Mouse (Mus musculus) heart, adult 9 months (tissue): ENCODE results near the gene Il18r1.

Experiments
- DNase-seq, 2 experiments: peaks; one replicate each; pipeline ENCODE4 v3.0.0; 2022; ENCODE audit warnings: low spot score in 2 of 2

Gene Il18r1

GRCm38 (mm10) chr1:40465477-40466430 is at the start of gene Il18r1:
Gene Il18r1 (plus strand): TSS chr1:40465552.
- no peak for DNase-seq

GRCm38 (mm10) chr1:40417034-40417433 is 48.3 kb upstream of the Il18r1 start:
- no peak for DNase-seq

- no peak for DNase-seq
These were observed 46.8 kb upstream of the Il18r1 start for GRCm38 (mm10) chr1:40418512-40418911.

- DNase-seq: no peak
These were observed 41.5 kb upstream of the Il18r1 start for GRCm38 (mm10) chr1:40423892-40424291.

GRCm38 (mm10) chr1:40427270-40427669 is 38.1 kb upstream of the Il18r1 start:
- no peak for DNase-seq

DNA sequence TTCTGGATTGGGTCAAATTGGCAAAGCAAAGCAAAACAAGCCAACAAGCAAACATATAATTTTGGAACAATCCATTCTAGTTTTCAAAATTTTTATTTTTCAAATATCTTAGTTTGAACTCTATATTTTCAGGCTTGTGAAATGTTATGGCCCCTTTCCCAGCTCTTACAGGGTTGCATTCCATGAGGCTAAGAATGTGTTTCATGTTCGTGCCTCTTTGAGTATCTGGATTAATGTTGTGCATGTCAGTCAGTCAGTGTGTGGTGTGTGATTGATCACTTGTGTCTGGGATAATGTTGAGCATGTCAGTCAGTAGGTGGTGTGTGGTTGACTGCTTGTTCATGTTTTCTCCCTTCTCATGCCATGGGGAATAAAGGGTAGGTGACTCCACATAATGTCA is 37.5 kb upstream of the Il18r1 start:
- no peak for DNase-seq

DNA sequence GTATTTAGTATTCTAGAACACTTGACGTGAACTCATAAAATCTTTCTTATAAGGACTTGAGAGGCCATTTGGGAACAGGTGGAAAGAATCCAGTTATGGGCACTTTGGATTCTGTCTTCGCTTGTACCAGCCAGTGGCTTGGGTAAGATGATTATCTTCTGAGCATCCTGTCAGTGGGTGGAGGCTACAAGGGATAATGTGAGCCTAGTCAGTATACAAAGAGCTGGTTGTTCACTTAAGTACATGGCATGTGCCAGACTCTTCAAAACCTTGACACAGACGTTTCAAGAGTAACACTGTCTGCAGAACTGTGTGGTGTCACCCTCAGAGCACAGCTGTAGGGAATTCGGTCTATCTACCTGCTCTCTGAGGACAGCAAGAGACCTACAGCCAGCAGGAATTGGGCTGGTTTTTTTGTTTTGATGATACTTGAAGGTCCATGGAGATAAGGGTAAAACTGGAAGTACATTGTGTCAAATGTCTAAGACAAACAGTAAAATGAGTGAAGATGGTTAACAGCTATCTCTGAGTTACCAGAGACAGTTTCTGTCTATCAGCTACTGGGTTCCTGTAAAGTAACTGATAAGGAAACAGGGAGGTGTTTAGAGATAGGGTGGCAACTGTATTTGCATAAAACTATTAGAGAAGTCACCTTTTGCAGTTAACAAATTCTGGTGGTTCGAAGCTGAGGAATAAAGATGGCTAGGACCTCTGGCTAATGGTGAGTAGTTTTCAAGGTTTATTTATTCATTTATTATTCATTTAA is 36.3 kb upstream of the Il18r1 start, which contains the start of gene Il1rl1:
TSS of gene Il1rl1 (plus strand) at position 661 of the 766 bp plus-strand sequence.
- DNase-seq: no peak

DNA sequence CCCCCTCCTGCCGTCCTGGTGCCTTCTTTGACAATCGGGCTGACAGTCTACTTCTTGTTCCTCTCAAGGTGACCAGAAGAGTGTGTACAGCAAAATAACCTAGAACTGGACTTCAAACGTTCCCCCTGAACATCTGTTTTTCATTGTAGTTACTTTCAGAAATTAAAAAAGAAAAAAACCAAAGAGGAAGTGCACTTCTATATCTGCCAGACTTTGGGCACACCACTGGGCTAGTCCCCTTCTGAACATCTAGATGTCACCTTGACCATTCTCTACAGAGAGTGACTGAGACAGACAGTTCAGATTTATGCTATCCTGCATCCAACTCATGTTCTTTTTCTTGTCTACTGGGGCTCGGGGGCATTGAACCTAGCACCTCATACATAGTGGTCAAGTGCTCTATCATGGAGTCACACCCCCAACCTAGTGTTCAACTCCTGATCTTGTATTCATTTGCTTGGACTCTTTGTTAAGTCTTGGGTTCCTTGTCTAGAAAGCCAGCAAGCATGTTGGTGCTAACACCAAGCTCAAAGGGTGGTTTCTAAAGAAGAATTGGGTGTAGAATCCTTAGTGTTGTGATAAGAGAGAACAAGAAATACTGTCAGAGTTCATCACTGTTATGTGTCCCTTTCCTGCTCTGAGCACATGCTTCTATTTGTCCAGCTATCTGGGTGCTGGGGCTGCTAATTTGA is 35.1 kb upstream of the Il18r1 start:
- DNase-seq: no peak

- DNase-seq: no peak
These were observed 33.2 kb upstream of the Il18r1 start for GRCm38 (mm10) chr1:40432169-40432568.

DNA sequence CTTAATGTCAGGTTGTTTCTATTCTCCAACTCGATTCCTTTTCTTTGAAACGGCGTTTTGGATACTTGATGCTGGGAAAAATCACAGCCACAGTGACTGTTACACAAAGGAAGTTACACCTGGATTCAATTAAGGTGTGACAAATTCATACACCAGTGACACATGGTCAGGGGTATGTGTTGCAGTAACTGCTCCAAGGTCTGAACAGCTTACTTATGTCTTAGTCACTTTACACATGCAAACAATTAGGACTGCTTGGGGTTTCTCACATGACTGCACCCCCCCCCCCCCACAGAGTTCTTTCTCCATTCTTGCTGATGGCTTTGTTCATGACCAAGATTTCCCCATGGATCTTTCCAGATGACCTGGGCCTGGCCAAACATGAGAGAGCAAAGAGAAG is 29.4 kb upstream of the Il18r1 start:
- no peak for DNase-seq

DNA sequence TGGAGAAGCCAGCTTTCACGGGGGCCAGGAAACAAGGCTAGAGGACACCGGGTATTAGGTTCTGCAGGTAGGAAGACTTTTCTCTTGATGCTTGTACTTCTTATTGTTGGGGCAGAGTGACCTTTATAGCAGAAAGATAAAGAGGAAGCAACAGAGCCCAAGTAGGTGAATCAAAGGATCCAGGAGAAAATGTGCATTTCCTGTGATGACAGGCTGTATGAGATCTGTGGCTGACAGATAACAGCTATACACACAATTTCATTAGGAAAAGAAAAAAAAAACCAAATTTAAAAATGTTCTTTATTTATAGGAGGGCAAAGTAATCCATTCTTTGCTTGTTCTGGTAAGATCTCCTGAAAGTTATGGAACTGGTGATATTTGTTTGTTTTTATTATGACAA is 28.0 kb upstream of the Il18r1 start:
- no peak for DNase-seq

- DNase-seq: no peak
These were observed 25.8 kb upstream of the Il18r1 start for GRCm38 (mm10) chr1:40439504-40439903.

- peak in 1 of 2 experiments; percentile 15 for DNase-seq
These were observed 20.6 kb upstream of the Il18r1 start for GRCm38 (mm10) chr1:40444800-40445199.

GRCm38 (mm10) chr1:40467306-40467705 is 2.0 kb downstream of the Il18r1 start:
- DNase-seq: no peak

DNA sequence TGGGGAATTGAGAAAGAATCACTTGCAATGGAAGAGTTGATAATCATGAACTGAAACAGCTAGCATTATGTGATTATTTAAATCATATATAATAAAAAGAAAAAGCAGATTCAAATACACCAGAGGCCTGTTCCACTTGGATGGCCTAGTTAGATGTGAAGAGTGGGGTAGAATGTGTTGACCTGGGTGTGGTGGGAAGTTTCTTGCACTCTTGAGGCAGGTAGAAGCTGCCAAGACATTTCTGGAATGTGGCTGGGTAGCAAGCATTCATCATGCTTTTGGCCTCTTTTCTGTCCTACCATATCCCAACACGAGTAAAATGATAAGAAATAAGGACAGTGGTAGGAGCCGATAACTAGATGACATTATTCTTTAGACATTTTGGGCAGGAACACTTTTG is 3.5 kb downstream of the Il18r1 start:
- DNase-seq: no peak

DNA sequence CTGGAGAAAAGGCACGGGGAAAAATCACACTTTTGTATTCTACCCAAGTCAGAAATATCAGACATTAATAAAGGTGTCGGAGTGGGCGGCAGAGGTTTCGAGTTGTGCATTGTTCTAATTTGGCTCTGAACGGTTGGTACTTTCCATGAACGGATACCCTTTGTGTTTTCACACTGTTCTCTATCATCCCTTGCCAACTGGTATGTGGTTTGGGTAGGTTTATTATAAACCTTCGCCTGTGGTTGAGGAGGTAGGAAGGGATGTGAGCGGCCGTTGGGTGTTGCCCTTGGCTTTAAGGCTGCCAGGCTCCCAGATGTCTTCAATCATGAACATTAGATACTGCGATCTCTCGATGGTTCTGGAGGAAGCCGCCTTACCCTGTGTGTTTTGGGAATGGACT is 4.5 kb downstream of the Il18r1 start:
- DNase-seq: no peak

GRCm38 (mm10) chr1:40472401-40472800 is 7.0 kb downstream of the Il18r1 start:
- DNase-seq: peak in 1 of 2 experiments; percentile 35

DNA sequence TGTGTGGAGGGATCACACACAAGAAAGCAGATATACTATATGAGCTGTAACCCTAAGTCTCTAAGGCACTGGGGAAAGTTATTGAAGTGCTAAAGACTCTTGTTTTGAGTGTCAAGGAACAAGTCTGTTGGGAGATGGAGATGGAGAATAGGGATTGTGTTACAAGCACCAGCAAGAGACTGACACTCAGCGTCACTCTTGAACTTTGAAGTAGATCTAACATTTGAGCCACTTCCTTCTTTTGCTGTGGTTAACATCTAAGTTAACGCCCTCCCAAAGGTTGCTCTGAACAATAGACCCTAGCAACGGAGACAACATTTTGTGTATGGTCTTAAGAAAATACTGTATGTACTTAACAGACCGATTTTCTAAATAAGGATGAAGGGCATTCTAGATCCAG is 8.3 kb downstream of the Il18r1 start:
- no peak for DNase-seq

- DNase-seq: no peak
These were observed 9.0 kb downstream of the Il18r1 start for GRCm38 (mm10) chr1:40474336-40474735.

DNA sequence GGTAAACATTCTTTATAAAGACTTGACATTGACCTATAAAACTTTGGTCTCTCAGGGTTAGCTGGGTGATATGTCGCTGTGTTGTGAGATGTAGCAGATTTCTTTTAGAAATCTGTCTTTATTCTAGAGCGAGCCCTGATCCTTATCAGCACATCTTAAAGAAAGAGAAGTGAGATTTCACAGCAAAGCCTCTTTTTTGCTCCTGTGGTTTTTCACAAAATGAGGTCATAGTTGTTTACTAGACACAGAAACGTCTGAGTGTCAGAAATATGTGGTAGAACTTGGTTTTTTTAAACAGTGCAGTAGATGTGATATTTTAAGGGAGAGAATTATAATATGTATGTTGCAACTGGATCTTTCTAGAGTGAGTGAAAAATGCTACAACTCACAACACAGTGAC is 10.3 kb downstream of the Il18r1 start:
- DNase-seq: no peak

DNA sequence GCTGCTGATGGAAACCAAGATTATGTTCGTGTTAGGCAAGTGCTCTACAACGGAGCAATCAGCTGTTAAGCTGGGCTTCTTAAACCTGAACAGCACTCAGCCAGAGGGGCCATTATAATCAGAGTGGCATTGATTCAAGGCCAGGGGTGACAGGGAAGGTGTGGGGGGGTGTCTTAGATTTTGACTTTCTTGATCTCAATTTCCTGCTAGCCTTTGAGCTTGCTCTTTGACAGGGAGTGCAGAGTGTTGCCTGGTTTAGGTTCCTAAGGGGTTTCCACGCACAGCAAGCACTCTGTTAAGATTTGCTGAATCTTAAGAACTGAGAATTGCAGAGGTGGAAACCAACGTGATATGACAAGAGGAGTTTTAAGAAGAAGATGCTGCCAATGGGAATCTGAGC is 11.4 kb downstream of the Il18r1 start:
- no peak for DNase-seq

- DNase-seq: no peak
These were observed 14.2 kb downstream of the Il18r1 start for GRCm38 (mm10) chr1:40479505-40479923.
